ENCODE assay signal across 18 mouse cellular contexts in genomic region chr15:94859641-94860040, GRCm38 (mm10).
DNase-seq lines count a peak whose midpoint lies in the region; ATAC-seq and TF ChIP-seq lines count a peak whose summit lies in the region.
"Had no signal": no experiment of that assay in that cellular context is flagged by ENCODE, and none has a peak within 500 bp of the region (broad histone marks: within the 10 kb centered on the region; RNA-seq: fewer than 3 reads in every experiment).

No protein-coding gene starts in this region.

- 65% methylated on average over 6 of the region's 6 CpGs for WGBS in hindbrain, postnatal 0 days
- WGBS in hindbrain, embryonic 13.5 days: 66% methylated on average over 6 of the region's 6 CpGs
- WGBS in neural tube, embryonic 14.5 days: 55% methylated on average over 6 of the region's 6 CpGs

- no peaks in the 10 kb centered on the region for H3K4me1 ChIP-seq in hindbrain, postnatal 0 days (ENCODE audit: insufficient read depth, low read length)
- H3K4me1 ChIP-seq in hindbrain, embryonic 13.5 days (replicated peaks): peaks cover 14% of the 10 kb centered on the region
- no peaks in the 10 kb centered on the region for H3K4me1 ChIP-seq in neural tube, embryonic 14.5 days (ENCODE audit: control insufficient read depth, insufficient read depth, low read length)
- H3K4me1 ChIP-seq: embryonic facial prominence, embryonic 15.5 days; heart, embryonic 12.5 days had no signal

- H3K36me3 ChIP-seq in hindbrain, postnatal 0 days (ENCODE audit: insufficient read depth, low read length): no peaks in the 10 kb centered on the region
- H3K36me3 ChIP-seq in hindbrain, embryonic 13.5 days: no peaks in the 10 kb centered on the region
- no peaks in the 10 kb centered on the region for H3K36me3 ChIP-seq in neural tube, embryonic 14.5 days (ENCODE audit: control insufficient read depth, insufficient read depth, low read length)
- H3K36me3 ChIP-seq: embryonic facial prominence, embryonic 15.5 days; forebrain, embryonic 10.5 days; heart, embryonic 12.5 days; midbrain, embryonic 12.5 days had no signal

- no peaks in the 10 kb centered on the region for H3K9me3 ChIP-seq in hindbrain, postnatal 0 days (ENCODE audit: low read length)
- no peaks in the 10 kb centered on the region for H3K9me3 ChIP-seq in hindbrain, embryonic 13.5 days
- H3K9me3 ChIP-seq in neural tube, embryonic 14.5 days (ENCODE audit: control insufficient read depth, low read length): no peaks in the 10 kb centered on the region
- H3K9me3 ChIP-seq: embryonic facial prominence, embryonic 15.5 days; forebrain, embryonic 10.5 days; heart, embryonic 12.5 days; midbrain, embryonic 12.5 days had no signal

- peak; percentile 39 for DNase-seq in hindbrain, postnatal 0 days (ENCODE audit: low spot score)
- DNase-seq in right cerebral cortex, adult 2 months (ENCODE audit: low spot score in 2 of 2): peak; percentile 34 to 45
- no peak for DNase-seq in right cerebral cortex, postnatal 14 days
- DNase-seq in adrenal gland, postnatal 4 days (ENCODE audit: low spot score in 2 of 2): no peak
- DNase-seq in c-Kit-positive CD71-positive TER-119-positive erythroid progenitor cells, embryonic 14.5 days (ENCODE audit: low spot score): no peak
- DNase-seq: adrenal gland, postnatal 14 days; cerebellum, adult 9-11 months; embryo, embryonic 11 days; kidney, adult 8-10 months; kidney, postnatal 36 days had no signal

- H3K4me3 ChIP-seq in hindbrain, postnatal 0 days (ENCODE audit: low read length): no peak overlapping the region
- H3K4me3 ChIP-seq in hindbrain, embryonic 13.5 days: no peak overlapping the region
- H3K4me3 ChIP-seq in neural tube, embryonic 14.5 days (ENCODE audit: low read depth, low read length): no peak overlapping the region
- H3K4me3 ChIP-seq: embryonic facial prominence, embryonic 15.5 days; forebrain, embryonic 10.5 days; heart, embryonic 12.5 days; midbrain, embryonic 12.5 days had no signal

- H3K27me3 ChIP-seq in hindbrain, postnatal 0 days (ENCODE audit: insufficient read depth, low read length): no peaks in the 10 kb centered on the region
- peaks cover 14% of the 10 kb centered on the region; the same call in 1 of the 2 replicates for H3K27me3 ChIP-seq in hindbrain, embryonic 13.5 days
- no peaks in the 10 kb centered on the region for H3K27me3 ChIP-seq in neural tube, embryonic 14.5 days (ENCODE audit: control insufficient read depth, insufficient read depth, low read length)
- H3K27me3 ChIP-seq: embryonic facial prominence, embryonic 15.5 days; heart, embryonic 12.5 days had no signal

- H3K4me2 ChIP-seq in hindbrain, postnatal 0 days (ENCODE audit: low read depth, low read length): no peak overlapping the region
- no peak overlapping the region for H3K4me2 ChIP-seq in hindbrain, embryonic 13.5 days
- no peak overlapping the region for H3K4me2 ChIP-seq in neural tube, embryonic 14.5 days (ENCODE audit: low read depth, low read length)
- H3K4me2 ChIP-seq: embryonic facial prominence, embryonic 15.5 days; heart, embryonic 12.5 days; midbrain, embryonic 12.5 days had no signal

- TF ChIP-seq CTCF in hindbrain, postnatal 0 days (IDR thresholded peaks at IDR 0.05; ENCODE audit: low read depth): no peak

- no peak overlapping the region for H3K27ac ChIP-seq in hindbrain, postnatal 0 days
- no peak overlapping the region for H3K27ac ChIP-seq in hindbrain, embryonic 13.5 days
- H3K27ac ChIP-seq in neural tube, embryonic 14.5 days (ENCODE audit: low read depth, low read length): no peak overlapping the region
- H3K27ac ChIP-seq: embryonic facial prominence, embryonic 15.5 days; forebrain, embryonic 10.5 days; liver, embryonic 14.5 days; midbrain, embryonic 12.5 days had no signal

- ATAC-seq in hindbrain, postnatal 0 days: no peak
- no peak for ATAC-seq in hindbrain, embryonic 13.5 days (ENCODE audit: low FRiP score)
- peak; percentile 49; the same call in 1 of the 2 replicates for ATAC-seq in neural tube, embryonic 14.5 days (ENCODE audit: low read depth)
- ATAC-seq: inflammation-experienced regulatory T-cells, adult 6 months had no signal

- no peak overlapping the region for H3K9ac ChIP-seq in hindbrain, postnatal 0 days (replicated peaks; ENCODE audit: low read length)
- no peak overlapping the region for H3K9ac ChIP-seq in hindbrain, embryonic 13.5 days
- no peak overlapping the region for H3K9ac ChIP-seq in neural tube, embryonic 14.5 days (replicated peaks; ENCODE audit: low read depth, low read length)
- H3K9ac ChIP-seq: embryonic facial prominence, embryonic 15.5 days; heart, embryonic 12.5 days; liver, embryonic 14.5 days; midbrain, embryonic 12.5 days had no signal

Comparison
In these comparisons a context has a peak if more than half of its experiments do, and no peak if none do; other contexts are left out.
1. DNase-seq: peak in hindbrain, postnatal 0 days (single experiment) and right cerebral cortex, adult 2 months (2 of 2); none in right cerebral cortex, postnatal 14 days (single experiment), adrenal gland, postnatal 4 days (0 of 2) and c-Kit-positive CD71-positive TER-119-positive erythroid progenitor cells, embryonic 14.5 days (single experiment).